8 mouse cellular contexts compared by ENCODE assay signal in genomic region chr4:133841035-133841434, GRCm38 (mm10).
DNase-seq lines count a peak whose midpoint lies in the region.

No protein-coding gene starts in this region.

- DNase-seq in right cerebral cortex, adult 18-20 months, result peak; percentile 83
- DNase-seq in right cerebral cortex, postnatal 4 days, result no peak
- DNase-seq in c-Kit-positive CD71-negative TER-119-negative erythroid progenitor cells, embryonic 14.5 days (ENCODE audit: low read depth), result peak; percentile 77
- peak; percentile 45 for DNase-seq in lung, postnatal 14 days
- peak; percentile 91 for DNase-seq in thymus, postnatal 14 days
- DNase-seq in cerebellum, adult 9-10 months, result no peak
- DNase-seq in adrenal gland, adult (ENCODE audit: inconsistent age in 2 of 2, low spot score in 1 of 2), result no peak
- DNase-seq in embryo, embryonic 9.5 days (ENCODE audit: extremely low spot score), result no peak

Comparison
In these comparisons a context has a peak if more than half of its experiments do, and no peak if none do; other contexts are left out.
1. DNase-seq: peak in right cerebral cortex, adult 18-20 months (single experiment), c-Kit-positive CD71-negative TER-119-negative erythroid progenitor cells, embryonic 14.5 days (single experiment), lung, postnatal 14 days (single experiment) and thymus, postnatal 14 days (single experiment); none in right cerebral cortex, postnatal 4 days (single experiment), cerebellum, adult 9-10 months (single experiment), adrenal gland, adult (0 of 2) and embryo, embryonic 9.5 days (single experiment).